Mouse (Mus musculus) neural tube, embryonic 14.5 days (tissue): ENCODE data around the gene Actl7b. TPM values are rescaled to one million over a fixed set of nuclear protein-coding genes. Genes with fewer than 3 reads are reported as not detected.

Source experiments
- ATAC-seq: fragments of 200-750 bp; cut with Nextera tagmentation; 2 replicates; pipeline ENCODE4 v1.8.0; 2017; ENCODE audit warnings: low read depth, mild to moderate bottlenecking, moderate TSS enrichment, moderate library complexity
- H3K27ac ChIP-seq: fragments of 300-500 bp; sonication (generic); 2 replicates; pipeline ENCODE4 v1.5.1; 2014; ENCODE audit warnings: low read depth, mild to moderate bottlenecking, control low read depth, low read length, moderate library complexity, mixed read lengths
- H3K27me3 ChIP-seq: fragments of 300-500 bp; sonication (generic); 2 replicates; pipeline ENCODE4 v1.6.1; 2014; ENCODE audit warnings: low read length; ENCODE audit not compliant: control insufficient read depth, insufficient read depth
- H3K36me3 ChIP-seq: fragments of 300-500 bp; sonication (generic); 2 replicates; pipeline ENCODE4 v1.6.1; 2014; ENCODE audit warnings: low read length, mixed read lengths; ENCODE audit not compliant: control insufficient read depth, insufficient read depth
- H3K4me1 ChIP-seq: fragments of 300-500 bp; sonication (generic); 2 replicates; pipeline ENCODE4 v1.6.1; 2014; ENCODE audit warnings: low read length; ENCODE audit not compliant: control insufficient read depth, insufficient read depth
- H3K4me2 ChIP-seq: fragments of 300-500 bp; sonication (generic); 2 replicates; pipeline ENCODE4 v1.6.1; 2014; ENCODE audit warnings: mild to moderate bottlenecking, low read depth, low read length, control low read depth
- H3K4me3 ChIP-seq: fragments of 300-500 bp; sonication (generic); 2 replicates; pipeline ENCODE4 v1.5.1; 2014; ENCODE audit warnings: low read depth, low read length, control low read depth, mixed read lengths
- H3K9ac ChIP-seq: fragments of 300-500 bp; sonication (generic); replicated peaks from 2 replicates; pipeline ENCODE4 v1.6.1; 2014; ENCODE audit warnings: low read depth, mild to moderate bottlenecking, control low read depth, low read length, mixed read lengths
- H3K9me3 ChIP-seq: fragments of 300-500 bp; sonication (generic); 2 replicates; pipeline ENCODE4 v1.6.1; 2016; ENCODE audit warnings: low read length; ENCODE audit not compliant: control insufficient read depth
- WGBS: fragments of 180-500 bp; shearing (Covaris S2); extraction: QIAGEN DNeasy Blood & Tissue Kit; methylation state at CpG from one replicate; pipeline ENCODE4 v1.1.7; 2014; 5-methylcytosine and 5-hydroxymethylcytosine counted together
- polyA plus RNA-seq: library from polyadenylated mRNA; unstranded; fragments of >200 nt; fragmentation: Nextera tagmentation; extraction: Ambion mirVana; gene quantifications from 2 replicates; pipeline ENCODE4 v1.2.1, GENCODE M21; 2014

Actl7b gene
- not detected in 2 replicates for polyA plus RNA-seq

- ATAC-seq = no peak
- Histone ChIP-seq H3K27me3 (no peaks in the 10 kb centered on the region), H3K9me3 (no peaks in the 10 kb centered on the region), H3K36me3 (no peaks in the 10 kb centered on the region; the same call in 1 of the 2 replicates), H3K4me2 (no peak within 1 kb of the TSS), H3K27ac (no peak within 1 kb of the TSS), H3K9ac (no peak within 1 kb of the TSS), H3K4me3 (no peak within 1 kb of the TSS), H3K4me1 (no peaks in the 10 kb centered on the region)
- 96% methylated on average over 13 of the region's 13 CpGs for WGBS
These were observed at the start of gene Actl7b for GRCm38 (mm10) chr4:56741041-56741493. Gene Actl7b, minus strand, starts transcription at chr4:56741443.

GRCm38 (mm10) chr4:56771065-56771464 lies 29.8 kb upstream of the Actl7b start:
- no peaks in the 10 kb centered on the region for H3K27me3 ChIP-seq
- ATAC-seq = no peak

GRCm38 (mm10) chr4:56768913-56769312 lies 27.7 kb upstream of the Actl7b start:
- Histone ChIP-seq H3K27ac (no peak overlapping the region), H3K27me3 (no peaks in the 10 kb centered on the region), H3K4me1 (no peaks in the 10 kb centered on the region), H3K9ac (no peak overlapping the region), H3K4me2 (no peak overlapping the region), H3K4me3 (no peak overlapping the region), H3K9me3 (no peaks in the 10 kb centered on the region), H3K36me3 (peaks cover 79% of the 10 kb centered on the region)
- 96% methylated on average over 7 of the region's 7 CpGs for WGBS
- ATAC-seq = no peak

More at GRCm38 (mm10) chr4:56771065-56771464, 29.8 kb upstream of the Actl7b start:
- Histone ChIP-seq H3K4me3 (no peak overlapping the region), H3K4me2 (no peak overlapping the region), H3K9me3 (no peaks in the 10 kb centered on the region), H3K27ac (no peak overlapping the region), H3K36me3 (peaks cover 78% of the 10 kb centered on the region), H3K4me1 (no peaks in the 10 kb centered on the region), H3K9ac (no peak overlapping the region)
- 87% methylated on average over 1 of the region's 1 CpGs for WGBS

GRCm38 (mm10) chr4:56767861-56768284 lies 26.6 kb upstream of the Actl7b start:
- WGBS = 81% methylated on average over 5 of the region's 5 CpGs
- H3K9ac ChIP-seq = no peak overlapping the region

GRCm38 (mm10) chr4:56757693-56758092 lies 16.4 kb upstream of the Actl7b start:
- ATAC-seq = no peak
- H3K9me3 ChIP-seq = no peaks in the 10 kb centered on the region
- H3K4me1 ChIP-seq = no peaks in the 10 kb centered on the region
- H3K27me3 ChIP-seq = no peaks in the 10 kb centered on the region
- no peak overlapping the region for H3K9ac ChIP-seq
- WGBS = 98% methylated on average over 1 of the region's 1 CpGs
- H3K4me3 ChIP-seq = no peak overlapping the region
- H3K27ac ChIP-seq = no peak overlapping the region
- no peak overlapping the region for H3K4me2 ChIP-seq
- H3K36me3 ChIP-seq = peaks cover 72% of the 10 kb centered on the region

More at GRCm38 (mm10) chr4:56767861-56768284, 26.6 kb upstream of the Actl7b start:
- Histone ChIP-seq H3K27me3 (no peaks in the 10 kb centered on the region), H3K9me3 (no peaks in the 10 kb centered on the region), H3K4me1 (no peaks in the 10 kb centered on the region), H3K27ac (no peak overlapping the region), H3K36me3 (peaks cover 74% of the 10 kb centered on the region), H3K4me3 (no peak overlapping the region), H3K4me2 (no peak overlapping the region)
- ATAC-seq = no peak

GRCm38 (mm10) chr4:56756966-56757600 lies 15.8 kb upstream of the Actl7b start:
- no peak overlapping the region for H3K4me3 ChIP-seq
- 95% methylated on average over 10 of the region's 10 CpGs for WGBS
- ATAC-seq = no peak

GRCm38 (mm10) chr4:56756021-56756420 lies 14.8 kb upstream of the Actl7b start:
- H3K9me3 ChIP-seq = no peaks in the 10 kb centered on the region
- ATAC-seq = no peak
- H3K9ac ChIP-seq = no peak overlapping the region
- no peak overlapping the region for H3K4me3 ChIP-seq
- 96% methylated on average over 5 of the region's 5 CpGs for whole genome bisulfite sequencing
- H3K27me3 ChIP-seq = no peaks in the 10 kb centered on the region
- H3K4me1 ChIP-seq = no peaks in the 10 kb centered on the region
- H3K4me2 ChIP-seq = no peak overlapping the region
- peaks cover 75% of the 10 kb centered on the region for H3K36me3 ChIP-seq
- H3K27ac ChIP-seq = no peak overlapping the region

More at GRCm38 (mm10) chr4:56756966-56757600, 15.8 kb upstream of the Actl7b start:
- Histone ChIP-seq H3K4me1 (no peaks in the 10 kb centered on the region), H3K9me3 (no peaks in the 10 kb centered on the region), H3K9ac (no peak overlapping the region), H3K27ac (no peak overlapping the region), H3K27me3 (no peaks in the 10 kb centered on the region), H3K36me3 (peaks cover 68% of the 10 kb centered on the region), H3K4me2 (no peak overlapping the region)

- H3K27ac ChIP-seq = no peak overlapping the region
- H3K27me3 ChIP-seq = no peaks in the 10 kb centered on the region
- no peak overlapping the region for H3K9ac ChIP-seq
- no peaks in the 10 kb centered on the region for H3K9me3 ChIP-seq
- WGBS = 97% methylated on average over 9 of the region's 9 CpGs
- no peak overlapping the region for H3K4me3 ChIP-seq
- no peak overlapping the region for H3K4me2 ChIP-seq
- H3K36me3 ChIP-seq = peaks cover 34% of the 10 kb centered on the region
- H3K4me1 ChIP-seq = no peaks in the 10 kb centered on the region
- no peak for ATAC-seq
These were observed 6.2 kb upstream of the Actl7b start for GRCm38 (mm10) chr4:56747456-56747855.

GRCm38 (mm10) chr4:56746345-56746744 lies 5.1 kb upstream of the Actl7b start:
- Histone ChIP-seq H3K4me2 (no peak overlapping the region), H3K4me1 (no peaks in the 10 kb centered on the region), H3K27me3 (no peaks in the 10 kb centered on the region), H3K36me3 (peaks cover 25% of the 10 kb centered on the region), H3K9ac (no peak overlapping the region), H3K9me3 (no peaks in the 10 kb centered on the region), H3K4me3 (no peak overlapping the region), H3K27ac (no peak overlapping the region)
- WGBS = 97% methylated on average over 2 of the region's 2 CpGs
- no peak for ATAC-seq
